Mouse (Mus musculus): ENCODE measurements around the gene Srebf2. TPM values are rescaled to one million over a fixed set of nuclear protein-coding genes. Genes with fewer than 3 reads are reported as not detected.

Srebf2 gene
- total RNA-seq, 2 experiments from 2014 or later: 172 to 174 TPM

- DNase-seq (ENCODE audit: extremely low spot score in 1 of 2, low spot score in 1 of 2): no peak
These were observed 104.6 kb downstream of the Srebf2 start for GRCm38 (mm10) chr15:82251579-82251978.

- no peak for DNase-seq (ENCODE audit: extremely low spot score in 1 of 2, low spot score in 1 of 2)
These were observed 105.1 kb downstream of the Srebf2 start, which contains the start of gene 1500009C09Rik for GRCm38 (mm10) chr15:82252097-82252496. TSS of gene 1500009C09Rik (plus strand) at chr15:82252397.

Small RNAs within 50 kb of the gene (microRNA-seq; reads per million reads assigned to microRNA genes)
- 21.3 to 25.9 reads per million in 2 experiments for gene Mir33

Other genes with a start within 250 kb of the Srebf2 start
- 10 to 100 TPM; 48.0 to 52.8 TPM for gene Polr3h, start 220.9 kb upstream of the Srebf2 start, total RNA-seq (2021)
- 10 to 100 TPM; 89.9 to 90.2 TPM for gene Csdc2, start 210.4 kb upstream of the Srebf2 start, total RNA-seq (2021)
- 100 to 1,000 TPM; 209 to 227 TPM for gene Pmm1, start 186.3 kb upstream of the Srebf2 start, total RNA-seq (2021)
- not detected for gene 1700029P11Rik, start 166.6 kb upstream of the Srebf2 start, total RNA-seq (2021)
- 10 to 100 TPM; 23.5 to 24.0 TPM for gene Xrcc6, start 159.3 kb upstream of the Srebf2 start, total RNA-seq (2021)
- 100 to 1,000 TPM; 123 to 131 TPM for gene Desi1, start 113.3 kb upstream of the Srebf2 start, total RNA-seq (2021)
- 100 to 1,000 TPM; 103 to 104 TPM for gene Snu13, start 99.6 kb upstream of the Srebf2 start, total RNA-seq (2021)
- gene 4930407I10Rik, start 88.0 kb upstream of the Srebf2 start, total RNA-seq (2021): not detected
- gene Mei1, start 77.2 kb upstream of the Srebf2 start, total RNA-seq (2021): under 1 TPM; 0.12 to 0.59 TPM
- 10 to 100 TPM; 11.2 to 15.8 TPM for gene Ccdc134, start 19.3 kb upstream of the Srebf2 start, total RNA-seq (2021)
- 1 to 10 TPM; 1.4 to 1.9 TPM for gene Shisa8, start 65.6 kb downstream of the Srebf2 start, total RNA-seq (2021)
- gene Tnfrsf13c, start 77.2 kb downstream of the Srebf2 start, total RNA-seq (2021): under 1 TPM in 1 of 2 experiments, not detected in 1; 0.22 TPM
- gene Cenpm, start 97.6 kb downstream of the Srebf2 start, total RNA-seq (2021): 1 to 10 TPM; 2.2 to 2.4 TPM
- gene 1500009C09Rik, start 105.2 kb downstream of the Srebf2 start, total RNA-seq (2021): 100 to 1,000 TPM in 1 of 2 experiments, 10 to 100 TPM in 1; 98.3 to 111 TPM
- 100 to 1,000 TPM; 617 to 679 TPM for gene Sept3, start 127.7 kb downstream of the Srebf2 start, total RNA-seq (2021)
- gene Wbp2nl, start 151.8 kb downstream of the Srebf2 start, total RNA-seq (2021): not detected
- 10 to 100 TPM; 33.1 to 36.7 TPM for gene Naga, start 191.7 kb downstream of the Srebf2 start, total RNA-seq (2021)
- under 1 TPM; 0.66 to 0.92 TPM for gene Pheta2, start 191.8 kb downstream of the Srebf2 start, total RNA-seq (2021)
- 100 to 1,000 TPM; 139 to 150 TPM for gene Smdt1, start 191.8 kb downstream of the Srebf2 start, total RNA-seq (2021)
- gene Ndufa6, start 207.1 kb downstream of the Srebf2 start, total RNA-seq (2021): 100 to 1,000 TPM; 202 to 220 TPM
- gene Cyp2d22, start 233.1 kb downstream of the Srebf2 start, total RNA-seq (2021): 10 to 100 TPM; 40.3 to 41.1 TPM
- gene Cyp2d11, start 246.8 kb downstream of the Srebf2 start, total RNA-seq (2021): under 1 TPM in 1 of 2 experiments, not detected in 1; 0.38 TPM

All from layer of hippocampus, postnatal 25 days (tissue).